Mouse (Mus musculus) CH12F3 (cell line): Measurements from ENCODE around the gene Tarbp2.

ENCODE experiments used
- in situ Hi-C: fragments of 300-500 bp; cut with MboI; formaldehyde crosslinking; loops from 2 replicates; pipeline ENCODE4 v1.14.3; 2020; ENCODE audit warnings: low sequenced_read_pairs

The Tarbp2 gene

DNA sequence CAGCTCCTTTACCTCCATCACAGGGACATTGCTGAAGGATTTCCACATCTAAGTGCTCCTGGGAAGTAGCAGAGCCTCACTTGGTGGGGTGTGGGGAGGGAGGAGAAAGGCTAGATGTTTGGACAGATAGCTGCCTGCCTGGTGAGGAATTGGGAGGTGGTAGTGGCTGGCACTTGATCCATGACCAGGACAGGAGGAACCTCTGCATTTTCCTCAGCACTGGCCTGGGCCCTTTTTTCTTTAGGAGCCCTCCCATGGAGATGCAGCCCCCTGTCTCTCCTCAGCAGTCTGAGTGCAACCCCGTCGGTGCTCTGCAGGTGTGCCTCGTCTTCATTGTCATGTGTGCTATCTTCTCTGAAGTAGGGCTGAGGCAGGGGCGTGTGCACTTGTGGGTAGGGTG is 3.5 kb downstream of the Tarbp2 start:
- in situ Hi-C loops, result no loop called here

DNA sequence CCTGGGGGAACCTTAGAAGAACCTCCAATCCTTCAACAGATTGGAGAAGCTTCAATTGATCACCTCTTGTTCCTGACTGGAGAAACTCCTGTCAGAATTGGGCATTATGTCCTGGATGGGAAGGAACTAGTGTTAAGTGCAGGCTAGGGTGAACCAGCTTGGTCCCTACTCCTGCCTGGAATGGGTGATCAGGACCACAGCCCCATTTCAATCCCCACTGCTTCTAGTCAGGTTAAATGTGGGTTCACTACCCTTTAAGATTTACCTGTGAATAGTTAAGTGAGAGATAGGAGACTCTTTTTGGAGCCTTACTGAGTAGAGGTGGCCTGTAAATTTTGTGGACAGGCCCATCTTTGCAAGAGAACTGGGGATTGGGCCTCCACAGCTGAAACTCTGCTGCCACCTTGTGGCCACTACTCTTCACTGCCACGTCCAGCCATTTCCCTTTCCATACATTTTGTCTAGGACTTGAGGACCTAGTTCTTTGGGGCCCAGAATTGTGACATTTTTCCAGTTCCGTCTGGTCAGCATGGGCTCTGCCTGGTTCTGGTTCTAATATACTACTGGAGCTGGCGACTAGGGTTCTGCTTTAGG is 7.0 kb downstream of the Tarbp2 start, which contains the start of gene Npff:
Gene Npff, minus strand, starts transcription at position 51 of the 594 bp plus-strand sequence.
- in situ Hi-C loops, result no loop called here

DNA sequence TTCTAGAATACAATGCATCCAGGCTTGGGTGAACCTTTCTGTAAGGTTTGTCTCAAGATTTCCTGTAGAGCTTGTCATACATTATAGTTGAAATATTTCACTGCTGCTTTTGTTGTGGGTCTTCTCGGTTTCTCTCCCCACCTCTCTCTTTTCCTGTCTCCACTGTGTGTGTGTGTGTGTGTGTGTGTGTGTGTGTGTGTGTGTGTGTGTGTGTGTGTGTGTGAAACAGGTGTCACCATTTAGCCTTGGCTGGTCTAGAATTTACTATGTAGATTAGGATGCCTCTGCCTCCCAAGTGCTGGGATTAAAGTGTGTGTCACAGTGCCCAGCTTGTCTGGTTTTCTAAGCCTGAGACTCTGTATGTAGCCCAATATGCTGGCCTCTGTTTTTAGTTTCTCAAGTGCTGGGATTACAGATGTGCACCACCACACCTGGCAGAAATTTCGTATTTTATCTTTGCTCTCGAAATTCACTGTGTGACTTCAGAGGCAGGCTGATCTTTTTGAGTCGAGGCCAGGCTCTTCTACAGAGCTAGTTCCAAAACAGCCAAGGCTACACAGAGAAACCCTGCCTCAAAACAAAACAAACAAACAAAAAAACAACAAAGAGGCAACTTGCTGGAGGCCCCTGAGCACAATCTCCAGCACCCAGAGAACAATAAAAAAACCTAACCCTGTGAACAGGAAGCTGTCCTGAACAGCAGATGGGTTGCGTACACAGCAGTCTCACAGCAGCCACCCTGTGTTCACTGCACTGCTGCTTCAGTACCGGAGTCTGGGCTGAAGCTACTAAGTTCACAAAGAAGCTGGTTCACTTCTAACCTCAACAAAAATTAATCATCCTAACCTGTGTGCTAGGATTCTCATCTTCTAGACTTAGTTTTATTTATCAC is 8.4 kb downstream of the Tarbp2 start:
- in situ Hi-C loops, result no loop called here

DNA sequence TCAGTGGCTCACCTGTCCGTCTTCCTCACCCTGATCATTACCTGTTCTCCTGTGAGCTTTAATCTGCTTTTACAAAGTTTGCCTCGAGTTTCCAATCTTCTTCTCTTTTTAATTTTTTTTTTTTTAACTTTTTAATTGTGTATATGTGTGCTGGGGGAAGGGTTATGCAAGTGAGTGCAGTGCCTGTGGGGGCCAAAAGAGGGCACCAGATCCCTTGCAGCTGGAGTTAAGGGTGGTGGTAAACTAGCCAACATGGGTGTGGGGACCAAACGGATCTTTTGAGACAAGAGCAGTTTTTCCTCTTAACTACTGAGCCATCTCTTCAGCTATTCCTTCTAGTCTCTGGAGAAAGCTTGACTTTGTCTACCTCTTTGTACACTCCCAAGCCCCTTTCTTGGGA is 9.9 kb downstream of the Tarbp2 start:
- in situ Hi-C loops, result no loop called here

DNA sequence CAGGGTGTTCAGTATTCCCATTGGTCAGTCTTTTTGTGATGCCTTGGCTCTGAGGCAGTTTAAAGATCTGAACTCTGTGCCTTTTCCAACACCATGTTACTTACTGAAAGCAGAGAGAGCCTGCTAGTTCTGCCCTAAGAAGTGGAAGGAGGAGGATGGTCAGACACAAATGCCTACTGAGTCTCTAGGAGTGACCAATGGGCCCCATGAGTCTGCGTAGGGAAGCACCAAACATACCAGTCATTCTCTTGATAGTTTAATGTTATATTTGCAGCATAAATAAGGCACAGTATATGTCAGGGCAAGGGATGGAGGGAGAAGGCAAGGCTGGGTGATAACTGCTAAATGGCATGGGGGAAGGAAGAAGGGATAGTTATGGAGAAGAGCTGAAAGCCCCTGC is 10.4 kb downstream of the Tarbp2 start:
- in situ Hi-C loops, result no loop called here

DNA sequence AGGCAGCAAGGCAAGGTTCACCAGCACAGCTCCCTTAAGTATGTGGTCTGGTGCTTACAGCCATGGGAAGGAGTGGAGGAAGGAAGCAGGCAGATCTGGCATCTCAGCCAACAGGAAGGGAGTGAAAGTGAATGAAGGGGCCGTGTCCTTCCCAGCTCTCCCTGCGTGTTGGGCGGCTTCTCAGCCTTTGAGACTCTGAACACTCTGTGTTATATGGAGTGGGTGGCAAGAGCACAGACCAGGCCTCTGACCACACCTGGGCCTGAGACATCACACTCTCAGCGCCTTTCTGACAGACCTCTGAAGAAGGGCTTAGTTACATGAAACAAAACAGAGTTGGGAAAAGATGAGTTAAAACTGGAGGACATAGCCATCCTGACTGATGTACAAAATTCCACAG is 12.6 kb downstream of the Tarbp2 start:
- in situ Hi-C loops, result no loop called here

DNA sequence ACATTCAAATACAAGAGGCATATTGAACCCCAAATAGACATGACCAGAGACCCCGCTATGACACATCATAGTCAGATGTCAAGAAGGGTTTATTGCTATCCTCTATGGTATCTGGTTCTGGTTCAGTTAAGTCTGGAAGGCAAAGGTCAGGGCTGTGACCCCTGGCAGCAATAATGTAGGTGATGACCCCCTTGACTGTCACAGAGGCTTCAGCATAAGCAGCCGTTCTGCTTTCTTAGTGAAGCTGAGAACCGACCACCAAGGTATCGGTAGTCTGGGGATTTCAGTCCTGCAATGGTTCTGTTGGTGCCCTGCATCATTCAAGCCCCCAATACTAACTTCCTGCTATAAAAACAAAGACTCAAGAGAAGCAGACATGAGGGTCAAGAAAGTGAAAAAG is 13.6 kb downstream of the Tarbp2 start:
- in situ Hi-C loops, result no loop called here

DNA sequence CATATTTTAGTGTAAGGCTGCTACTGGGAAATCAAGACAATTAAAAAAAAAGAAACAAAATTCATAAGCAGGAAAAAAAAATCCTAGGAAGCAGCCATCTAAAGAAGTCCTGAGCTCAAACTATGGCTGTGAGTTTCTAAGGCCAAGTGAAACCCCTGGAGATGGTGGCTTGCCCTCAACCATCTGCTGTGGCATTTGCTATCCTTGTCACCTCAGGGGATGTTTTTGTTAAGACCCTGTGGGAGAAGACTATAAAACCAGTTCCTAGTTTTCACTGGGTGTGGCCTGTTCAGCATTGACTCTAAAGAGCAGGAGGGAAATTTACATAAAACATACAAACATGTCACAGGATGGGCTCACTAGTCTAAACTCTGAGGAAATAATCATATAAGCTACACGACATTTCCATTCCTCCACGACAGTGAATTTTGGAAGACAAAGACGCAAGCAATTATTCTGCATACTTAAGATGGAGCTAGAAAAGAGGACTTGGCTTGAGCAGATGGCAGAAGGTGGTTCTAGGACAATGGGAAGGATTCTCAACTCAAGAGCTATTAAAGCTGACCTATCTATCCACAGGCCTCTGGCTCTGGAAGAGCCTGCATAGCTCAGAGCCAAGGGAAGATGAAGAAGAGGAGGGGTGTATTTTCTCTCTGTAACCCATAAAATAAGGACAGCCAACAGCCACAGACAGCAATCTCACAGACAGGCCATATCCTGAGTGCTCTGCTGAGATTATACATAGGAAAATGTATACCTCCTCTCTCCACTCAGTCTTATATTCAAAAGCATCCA is 14.3 kb downstream of the Tarbp2 start:
- in situ Hi-C loops, result no loop called here

DNA sequence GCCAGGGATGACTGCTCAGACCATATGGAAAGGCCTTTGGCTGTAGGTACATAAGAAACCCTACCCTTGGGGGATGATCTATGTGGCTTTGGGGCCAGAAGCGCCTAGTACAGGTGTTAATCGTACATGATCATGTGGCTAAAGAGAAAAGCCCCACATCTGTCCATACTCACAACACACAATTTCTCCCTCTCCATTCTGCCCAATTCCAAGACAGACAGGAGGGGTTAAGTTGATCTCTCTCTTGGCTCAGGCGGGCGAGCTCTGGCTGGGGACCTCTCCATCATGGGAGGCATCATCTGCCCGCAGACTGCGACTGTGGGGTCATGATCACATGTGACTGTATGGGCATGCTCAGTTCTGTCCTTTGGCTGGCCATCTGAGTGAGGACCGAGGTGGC is 15.9 kb downstream of the Tarbp2 start:
- in situ Hi-C loops, result no loop called here

DNA sequence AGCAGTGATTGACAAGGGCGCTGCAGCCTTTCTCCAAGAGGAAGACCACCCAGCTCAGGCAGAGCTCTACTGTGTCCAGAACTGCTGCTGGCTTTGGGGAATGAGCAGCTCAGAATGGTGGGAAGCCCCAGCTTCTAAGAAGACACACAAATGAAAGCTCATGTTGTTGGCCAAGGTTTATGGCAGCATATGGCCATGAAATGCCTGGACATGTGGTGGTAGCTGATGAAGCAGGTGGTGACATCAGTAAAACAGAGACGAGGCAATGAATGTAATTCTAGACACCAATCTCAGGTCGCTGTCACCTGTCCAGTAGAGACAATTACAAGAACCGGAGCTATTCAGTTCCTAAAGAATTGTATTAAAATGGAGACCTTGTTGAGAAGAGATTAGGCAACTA is 26.8 kb downstream of the Tarbp2 start:
- in situ Hi-C loops, result no loop called here

DNA sequence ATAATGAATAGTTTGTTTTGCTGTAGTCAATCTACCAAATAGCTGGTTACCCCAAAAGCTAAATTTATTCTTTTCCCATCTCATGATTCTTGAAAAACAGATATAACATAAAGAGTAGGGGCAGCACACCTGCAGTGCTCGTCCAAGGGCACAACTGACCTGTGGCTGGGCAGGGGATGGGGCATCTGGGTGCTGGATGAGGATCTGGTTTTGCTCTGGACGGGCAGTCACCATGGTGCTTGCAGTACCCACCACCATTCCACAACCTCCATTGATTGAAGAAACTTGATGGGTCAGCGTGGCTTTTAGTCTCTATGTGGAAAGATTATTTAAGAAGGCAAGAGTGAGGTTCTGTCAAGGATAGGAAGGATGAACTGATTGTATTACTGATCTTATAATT is 28.3 kb downstream of the Tarbp2 start:
- in situ Hi-C loops, result no loop called here

DNA sequence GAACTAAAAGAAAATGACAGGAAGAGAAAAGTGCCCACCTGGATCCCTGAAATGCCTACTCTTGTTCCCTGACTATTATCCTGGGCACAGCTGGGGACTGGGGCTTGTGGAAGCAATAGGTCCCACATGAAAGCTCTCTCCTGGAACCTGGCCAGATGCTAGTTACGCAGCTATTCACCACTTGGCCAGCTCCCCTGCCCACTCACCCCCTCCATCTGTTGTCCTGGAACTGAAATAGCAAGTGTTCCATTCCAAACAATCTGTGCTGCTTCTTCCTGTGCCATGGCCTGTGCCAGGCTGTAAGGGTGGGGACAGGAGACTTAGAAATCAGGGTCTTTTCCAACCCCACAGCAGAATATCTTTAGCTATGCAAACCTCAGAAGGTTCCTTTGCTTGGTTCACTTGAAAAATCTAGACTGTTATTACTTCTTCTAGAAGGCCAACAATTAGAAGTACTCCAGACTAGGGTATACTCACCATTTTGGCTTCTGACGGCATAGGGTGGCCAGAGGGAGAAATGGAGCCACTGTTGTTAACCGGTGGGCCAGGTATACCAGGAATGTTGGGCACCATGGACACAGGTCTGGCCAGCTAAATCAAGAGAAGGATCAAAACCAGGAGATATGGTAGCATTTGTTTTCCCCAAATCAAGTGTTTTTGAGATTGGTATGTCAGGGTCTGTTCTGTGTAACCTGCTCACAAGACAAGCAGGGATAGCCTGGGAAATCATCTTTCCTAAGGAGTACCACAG is 28.9 kb downstream of the Tarbp2 start:
- in situ Hi-C loops, result no loop called here

DNA sequence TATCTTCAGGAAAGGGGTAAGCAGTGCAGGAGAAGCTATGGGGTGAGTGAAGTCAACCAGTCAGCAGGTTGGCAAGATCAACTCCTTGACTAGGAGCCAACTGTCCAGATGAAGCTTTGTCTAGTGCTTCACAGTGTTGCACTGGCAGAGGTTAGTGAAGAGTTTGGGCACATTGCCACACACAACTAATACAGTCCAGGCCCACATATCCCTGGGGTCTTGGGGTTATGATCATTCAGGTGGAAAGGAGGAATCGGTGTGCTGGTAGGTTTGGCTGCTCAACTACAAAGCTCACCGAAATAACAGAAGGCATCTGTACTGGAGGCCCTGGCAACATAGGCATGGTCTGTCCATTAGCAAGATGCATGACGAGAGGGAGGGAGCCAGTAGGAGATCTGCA is 29.5 kb downstream of the Tarbp2 start:
- in situ Hi-C loops, result no loop called here

DNA sequence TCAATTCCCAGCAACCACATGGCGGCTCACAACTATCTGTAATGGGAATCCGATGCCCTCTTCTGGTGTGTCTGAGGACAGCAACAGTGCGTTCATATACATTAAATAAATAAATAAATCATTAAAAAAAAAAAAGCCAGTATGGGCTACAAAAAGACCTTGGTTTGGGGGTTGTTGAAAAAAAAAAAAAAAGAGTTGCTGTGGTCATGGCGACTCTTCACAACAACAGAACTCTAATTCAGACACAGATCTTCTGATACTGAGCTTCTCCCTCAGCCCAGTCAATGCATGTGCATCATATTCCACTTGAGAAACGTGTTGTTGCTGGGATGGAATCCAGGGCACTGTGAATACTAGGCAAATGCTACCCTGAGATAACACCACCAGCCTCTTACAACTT is 34.6 kb downstream of the Tarbp2 start:
- in situ Hi-C loops, result no loop called here

DNA sequence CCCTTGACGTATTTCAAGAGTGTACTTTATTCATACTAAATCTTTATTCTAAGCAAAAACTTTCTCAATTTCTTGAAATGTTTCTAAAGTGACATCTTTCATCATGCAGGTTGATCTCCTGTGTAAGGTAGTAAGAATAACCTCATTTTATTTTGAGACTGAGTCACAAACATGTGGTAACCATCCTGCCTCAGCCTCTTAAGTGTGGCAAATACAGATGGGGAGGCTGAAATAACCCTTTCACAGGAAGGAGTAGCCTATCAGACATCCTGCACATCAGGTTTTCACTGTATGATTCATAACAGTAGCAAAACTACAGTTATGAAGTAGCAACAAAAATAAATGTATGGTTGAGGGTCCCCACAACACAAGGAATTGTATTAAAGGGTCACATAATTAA is 37.6 kb downstream of the Tarbp2 start:
- in situ Hi-C loops, result no loop called here

DNA sequence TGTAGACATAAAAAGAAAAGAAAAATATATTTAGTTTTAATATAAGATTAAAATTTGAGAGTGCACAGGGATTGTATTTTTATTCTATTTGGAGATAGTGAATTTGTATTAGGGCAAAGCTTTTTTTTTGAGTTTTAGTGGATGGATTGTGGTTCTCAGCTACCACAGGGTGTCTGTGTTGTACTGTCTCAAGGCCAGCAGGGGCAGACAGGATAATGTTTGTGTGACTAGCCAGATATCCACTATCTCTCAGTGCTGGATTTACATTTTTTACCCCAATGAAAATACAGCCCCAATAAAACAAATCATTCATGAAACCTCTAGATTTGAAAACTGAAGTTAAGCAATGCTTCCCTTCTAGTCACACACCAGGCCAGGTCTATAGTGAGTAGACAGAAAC is 39.6 kb downstream of the Tarbp2 start:
- in situ Hi-C loops, result no loop called here

DNA sequence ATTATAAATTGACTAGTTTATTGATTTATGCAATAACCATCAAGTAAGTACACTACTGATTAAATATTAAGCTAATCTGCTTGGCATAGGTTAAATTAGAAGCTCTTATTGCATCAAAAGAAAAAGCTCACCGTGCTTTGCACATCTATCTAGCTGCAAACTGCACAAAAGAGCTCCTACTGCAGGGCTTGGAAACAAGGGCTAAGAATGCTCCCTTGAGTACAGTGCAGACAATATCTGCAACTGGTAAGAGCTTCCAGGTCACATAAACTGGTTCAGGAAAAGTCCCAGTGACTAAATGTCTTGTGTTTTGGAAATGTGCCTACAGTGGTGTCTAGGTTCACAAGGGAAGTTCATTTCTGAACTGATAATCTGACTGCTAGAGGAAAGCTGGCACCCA is 44.5 kb downstream of the Tarbp2 start:
- in situ Hi-C loops, result no loop called here

DNA sequence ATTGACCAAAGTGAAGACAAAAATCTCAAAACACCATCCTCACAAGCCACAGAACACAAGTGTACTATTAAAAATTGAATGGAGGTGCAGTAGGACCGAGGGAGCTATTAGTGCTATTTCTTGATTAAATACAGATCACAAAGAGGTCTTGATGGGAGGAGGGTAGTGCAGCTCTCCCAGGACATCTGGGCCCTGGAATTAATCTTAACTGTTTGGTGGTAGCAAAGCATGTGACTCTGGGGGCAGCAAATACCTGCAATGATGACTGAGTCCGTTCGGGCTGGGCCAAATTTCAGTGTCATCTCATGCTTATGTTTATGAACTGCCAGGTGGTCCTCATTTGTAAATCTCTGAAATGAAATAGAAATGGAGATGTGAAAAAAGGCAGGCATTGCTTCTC is 45.1 kb downstream of the Tarbp2 start:
- in situ Hi-C loops, result no loop called here

DNA sequence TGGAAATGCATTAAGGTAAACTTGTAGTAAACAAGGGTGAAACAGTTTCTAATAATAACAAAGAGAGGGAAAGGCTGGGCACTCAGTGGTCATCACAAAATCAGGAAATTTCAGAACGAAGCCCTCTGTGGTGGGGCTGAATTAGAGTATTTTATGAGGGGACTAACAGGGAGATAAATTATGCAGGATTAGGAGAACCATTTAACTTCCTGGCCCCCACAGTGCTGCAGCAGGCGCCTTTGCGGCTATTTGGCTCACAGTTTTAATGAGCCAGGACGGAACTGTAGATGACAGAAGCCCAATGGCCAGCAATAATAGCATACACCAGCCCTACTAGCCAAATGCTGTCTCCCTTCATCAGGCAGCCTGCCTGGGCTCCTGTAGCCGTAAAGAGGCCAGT is 45.7 kb downstream of the Tarbp2 start:
- in situ Hi-C loops, result no loop called here

DNA sequence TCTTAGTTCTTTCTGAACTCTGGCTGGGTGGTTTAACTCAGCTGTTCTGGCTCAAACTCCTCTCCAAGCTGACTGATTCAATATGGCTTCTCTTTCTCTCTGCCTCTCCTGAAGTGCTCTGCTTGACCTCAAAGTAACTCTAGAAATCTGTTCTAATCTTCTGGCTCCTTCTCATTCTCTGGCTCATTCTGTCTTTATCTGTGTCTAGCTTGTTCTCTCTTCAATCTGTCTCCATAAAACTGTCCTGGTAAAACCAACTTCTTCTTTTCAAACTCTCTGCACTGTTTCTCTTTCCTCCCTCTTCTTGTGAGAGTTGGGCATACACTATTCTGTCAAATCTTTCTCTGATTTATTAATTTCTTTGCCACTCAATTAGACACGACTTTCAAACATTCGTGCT is 49.9 kb downstream of the Tarbp2 start:
- in situ Hi-C loops, result no loop called here

DNA sequence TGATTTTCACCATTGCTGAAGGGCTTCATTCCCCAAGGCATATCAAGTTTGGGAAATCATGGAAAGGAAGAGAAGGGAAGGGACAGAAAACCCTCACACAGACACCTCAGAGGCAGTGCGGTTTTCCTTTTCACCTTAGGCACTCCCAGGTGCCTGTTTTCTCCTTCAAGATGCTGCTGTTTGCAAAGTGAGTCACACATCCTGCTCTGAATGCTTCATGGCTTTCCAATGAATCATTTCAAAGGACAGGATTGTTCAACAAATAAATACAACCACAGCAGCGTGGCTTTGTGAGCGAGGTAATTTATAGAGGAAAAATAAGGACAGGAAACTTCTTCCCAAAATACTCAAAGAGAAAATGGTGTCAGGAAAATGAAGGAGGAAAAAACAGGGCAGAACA is 54.1 kb downstream of the Tarbp2 start:
- in situ Hi-C loops, result no loop called here
